Comparison of ENCODE assay signal across 9 mouse cellular contexts in genomic region chr15:78803499-78803900, GRCm38 (mm10). TPM values are rescaled to one million over a fixed set of nuclear protein-coding genes. Genes with fewer than 3 reads are reported as not detected.
DNase-seq lines count a peak whose midpoint lies in the region; ATAC-seq and TF ChIP-seq lines count a peak whose summit lies in the region.
"Had no signal": no experiment of that assay in that cellular context is flagged by ENCODE, and none has a peak within 500 bp of the region (broad histone marks: within the 10 kb centered on the region; RNA-seq: fewer than 3 reads in every experiment).

No protein-coding gene starts in this region.

- 2% methylated on average over 8 of the region's 8 CpGs for WGBS in neural tube, embryonic 12.5 days

- peaks cover 22% of the 10 kb centered on the region for H3K4me1 ChIP-seq in neural tube, embryonic 12.5 days

- DNase-seq in neural tube, embryonic 10.5 days (ENCODE audit: extremely low spot score, low spot score), result no peak
- peak; percentile 85 to 90 for DNase-seq in heart, adult 18-20 months
- peak; percentile 77 for DNase-seq in kidney, adult 18-20 months
- DNase-seq in lung, postnatal 14 days, result peak; percentile 80
- no peak for DNase-seq in thymus, postnatal 25 days
- no peak for DNase-seq in left cerebral cortex, adult 2 months (ENCODE audit: extremely low spot score in 1 of 2, low spot score in 2 of 2)
- no peak for DNase-seq in left cerebral cortex, postnatal 14 days (ENCODE audit: low spot score in 2 of 2)

- no peaks in the 10 kb centered on the region for H3K9me3 ChIP-seq in neural tube, embryonic 12.5 days

- H3K4me3 ChIP-seq in neural tube, embryonic 12.5 days, result no peak overlapping the region
- no peak overlapping the region for H3K4me3 ChIP-seq in left cerebral cortex, adult 2 months

- H3K36me3 ChIP-seq in neural tube, embryonic 12.5 days, result no peaks in the 10 kb centered on the region

- H3K9ac ChIP-seq in neural tube, embryonic 12.5 days, result no peak overlapping the region

- no peak for ATAC-seq in neural tube, embryonic 12.5 days (ENCODE audit: low FRiP score, low read depth)

- intact Hi-C loops in left cerebral cortex, adult 2 months (cut with DNase I), result no loop called here
- intact Hi-C loops in left cerebral cortex, postnatal 14 days (cut with DNase I), result no loop called here

- no peak for TF ChIP-seq CTCF in left cerebral cortex, adult 2 months (IDR thresholded peaks at IDR 0.05)

- peak overlapping the region; percentile 7; the same call in 1 of the 2 replicates for H3K4me2 ChIP-seq in neural tube, embryonic 12.5 days (replicated peaks)

- H3K27me3 ChIP-seq in neural tube, embryonic 12.5 days (replicated peaks), result peaks cover 54% of the 10 kb centered on the region

- no peak overlapping the region for H3K27ac ChIP-seq in neural tube, embryonic 12.5 days
- no peak overlapping the region for H3K27ac ChIP-seq in left cerebral cortex, adult 2 months
- H3K27ac ChIP-seq: macrophage had no signal

RNA-seq across cellular contexts. Expression of gene Card10, which starts 0.7 kb away (rescaled TPM):
- 2.8 and 3.4 TPM in 2 replicates for polyA plus RNA-seq in neural tube, embryonic 12.5 days (2016; fragmentation: Nextera tagmentation; extraction: Ambion mirVana)
- total RNA-seq in heart, adult 18-20 months (2021), result 10 to 100 TPM; 14.1 to 14.5 TPM
- 1 to 10 TPM; 4.8 TPM for total RNA-seq in left cerebral cortex, adult 2 months (2021)
- total RNA-seq in left cerebral cortex, postnatal 14 days (2021), result 1 to 10 TPM; 4.0 to 5.1 TPM
- polyA plus RNA-seq: macrophage had no signal

RNA-seq across cellular contexts. Expression of gene Mfng, which starts 30.2 kb away (rescaled TPM):
- 65.3 and 72.9 TPM in 2 replicates for polyA plus RNA-seq in neural tube, embryonic 12.5 days (2016; fragmentation: Nextera tagmentation; extraction: Ambion mirVana)
- 10 to 100 TPM; 10.8 to 11.0 TPM for total RNA-seq in heart, adult 18-20 months (2021)
- total RNA-seq in left cerebral cortex, adult 2 months (2021), result 1 to 10 TPM; 5.0 to 6.2 TPM
- 1 to 10 TPM; 5.6 to 6.7 TPM for total RNA-seq in left cerebral cortex, postnatal 14 days (2021)

RNA-seq across cellular contexts. Expression of gene Cdc42ep1, which starts 38.9 kb away (rescaled TPM):
- polyA plus RNA-seq in neural tube, embryonic 12.5 days (2016; fragmentation: Nextera tagmentation; extraction: Ambion mirVana), result 14.9 and 17.6 TPM in 2 replicates
- 10 to 100 TPM; 26.3 to 27.9 TPM for total RNA-seq in heart, adult 18-20 months (2021)
- 10 to 100 TPM; 10.6 to 13.1 TPM for total RNA-seq in left cerebral cortex, adult 2 months (2021)
- total RNA-seq in left cerebral cortex, postnatal 14 days (2021), result 10 to 100 TPM in 1 of 2 experiments, 1 to 10 TPM in 1; 6.5 to 11.0 TPM
- polyA plus RNA-seq: macrophage had no signal

RNA-seq across cellular contexts. Expression of gene Lgals2, which starts 51.8 kb away (rescaled TPM):
- not detected in 2 replicates for polyA plus RNA-seq in neural tube, embryonic 12.5 days (2016; fragmentation: Nextera tagmentation; extraction: Ambion mirVana)
- total RNA-seq in heart, adult 18-20 months (2021), result not detected
- not detected for total RNA-seq in left cerebral cortex, adult 2 months (2021)
- total RNA-seq in left cerebral cortex, postnatal 14 days (2021), result not detected
- polyA plus RNA-seq: macrophage had no signal

Comparison
In these comparisons a context has a peak if more than half of its experiments do, and no peak if none do; other contexts are left out.
1. DNase-seq: peak in heart, adult 18-20 months (2 of 2), kidney, adult 18-20 months (single experiment) and lung, postnatal 14 days (single experiment); none in neural tube, embryonic 10.5 days (single experiment), thymus, postnatal 25 days (single experiment), left cerebral cortex, adult 2 months (0 of 2) and left cerebral cortex, postnatal 14 days (0 of 2).